Mouse (Mus musculus) heart, postnatal 0 days (tissue): ENCODE results near the gene Gab1.

Experiments
- CTCF ChIP-seq: IDR thresholded peaks from 2 replicates; pipeline ENCODE4 v1.5.1; 2016; ENCODE audit warnings: antibody characterized with exemption, control low read depth, low read depth
- EP300 ChIP-seq: IDR thresholded peaks from 2 replicates; pipeline ENCODE4 v1.6.1; 2016; ENCODE audit warnings: antibody characterized with exemption, low read depth

DNA sequence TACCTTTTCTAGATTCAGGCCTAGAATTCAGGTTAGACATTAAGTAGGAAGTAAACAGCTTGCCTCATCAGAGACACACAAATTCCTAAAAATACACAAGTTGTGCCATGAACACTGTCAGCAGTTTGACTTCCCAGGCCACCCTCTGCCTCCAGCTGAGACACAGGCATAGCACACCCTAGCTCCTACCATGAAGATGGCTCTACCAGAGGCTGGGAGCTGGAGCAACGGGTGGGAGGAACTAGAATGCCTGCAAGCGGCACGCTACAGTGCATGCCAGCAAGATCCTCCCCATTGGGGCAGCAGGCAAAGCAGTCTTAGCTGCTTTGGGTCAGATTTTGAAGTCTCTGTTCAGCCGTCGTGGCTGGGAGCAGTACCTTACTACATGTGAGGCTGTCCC, 57.1 kb downstream of the Gab1 start:
- no peak for TF ChIP-seq CTCF
- no peak for TF ChIP-seq EP300
